Mouse (Mus musculus) kidney, postnatal 36 days (tissue): ENCODE results near the gene Mien1.

Experiments
- DNase-seq, 2 experiments: peaks; one replicate each; pipeline ENCODE4 v3.0.0; 2021 to 2022; ENCODE audit warnings: mixed read lengths in 2 of 2

Mien1 gene

GRCm38 (mm10) chr11:98438331-98439158 lies at the start of gene Mien1:
TSS of gene Mien1 (minus strand) at chr11:98438991.
- DNase-seq: peak; percentile 96 to 99

- no peak for DNase-seq
These were observed 48.8 kb upstream of the Mien1 start for GRCm38 (mm10) chr11:98487526-98488040.

- no peak for DNase-seq
These were observed 47.0 kb upstream of the Mien1 start for GRCm38 (mm10) chr11:98485749-98486148.

- no peak for DNase-seq
These were observed 43.3 kb upstream of the Mien1 start for GRCm38 (mm10) chr11:98482067-98482466.

GRCm38 (mm10) chr11:98481231-98481630 lies 42.4 kb upstream of the Mien1 start:
- DNase-seq: no peak

- DNase-seq: no peak
These were observed 41.2 kb upstream of the Mien1 start for GRCm38 (mm10) chr11:98479940-98480497.

- peak; percentile 28 to 44 for DNase-seq
These were observed 40.5 kb upstream of the Mien1 start for GRCm38 (mm10) chr11:98479026-98479939.

- DNase-seq: no peak
These were observed 38.4 kb upstream of the Mien1 start for GRCm38 (mm10) chr11:98477011-98477701.

- DNase-seq: no peak
These were observed 37.6 kb upstream of the Mien1 start for GRCm38 (mm10) chr11:98476434-98476807.

- DNase-seq: no peak
These were observed 37.0 kb upstream of the Mien1 start for GRCm38 (mm10) chr11:98475630-98476433.

- no peak for DNase-seq
These were observed 36.2 kb upstream of the Mien1 start for GRCm38 (mm10) chr11:98474967-98475366.

- no peak for DNase-seq
These were observed 35.2 kb upstream of the Mien1 start for GRCm38 (mm10) chr11:98473916-98474479.

- no peak for DNase-seq
These were observed 33.9 kb upstream of the Mien1 start for GRCm38 (mm10) chr11:98472696-98473095.

- no peak for DNase-seq
These were observed 32.0 kb upstream of the Mien1 start for GRCm38 (mm10) chr11:98470795-98471194.

- DNase-seq: no peak
These were observed 31.2 kb upstream of the Mien1 start for GRCm38 (mm10) chr11:98469761-98470714.

- DNase-seq: no peak
These were observed 25.7 kb upstream of the Mien1 start for GRCm38 (mm10) chr11:98464516-98464915.

GRCm38 (mm10) chr11:98463911-98464310 lies 25.1 kb upstream of the Mien1 start:
- no peak for DNase-seq

GRCm38 (mm10) chr11:98462255-98462654 lies 23.5 kb upstream of the Mien1 start:
- no peak for DNase-seq

GRCm38 (mm10) chr11:98461109-98461720 lies 22.4 kb upstream of the Mien1 start:
- no peak for DNase-seq

- no peak for DNase-seq
These were observed 21.1 kb upstream of the Mien1 start for GRCm38 (mm10) chr11:98459860-98460259.
